Mouse (Mus musculus) adrenal gland, postnatal 0 days (tissue): ENCODE results near the gene Gm11437. TPM values are rescaled to one million over a fixed set of nuclear protein-coding genes. Genes with fewer than 3 reads are reported as not detected.

Source experiments
- polyA plus RNA-seq: library from polyadenylated mRNA; unstranded; fragments of >200 nt; fragmentation: Nextera tagmentation; extraction: Ambion mirVana; gene quantifications from 2 replicates; pipeline ENCODE4 v1.2.1, GENCODE M21; 2015

Gene Gm11437
- not detected in 2 replicates for polyA plus RNA-seq

GRCm38 (mm10) chr11:84167046-84167526, at the start of gene Gm11437:
TSS of gene Gm11437 (minus strand) at chr11:84167476.

GRCm38 (mm10) chr11:84128943-84129798, 38.1 kb downstream of the Gm11437 start, which contains the start of the genes Tada2a and Acaca:
TSS of gene Tada2a (minus strand) at chr11:84129600.
TSS of gene Acaca (plus strand) at chr11:84129672.

Other genes with a start within 250 kb of the Gm11437 start
- gene Ddx52, start 225.4 kb downstream of the Gm11437 start, polyA plus RNA-seq = 29.7 and 36.6 TPM in 2 replicates
- 7.4 and 8.8 TPM in 2 replicates for gene Synrg, start 203.0 kb downstream of the Gm11437 start, polyA plus RNA-seq
- gene Dusp14, start 98.2 kb downstream of the Gm11437 start, polyA plus RNA-seq = 6.4 and 8.0 TPM in 2 replicates
- gene Tada2a, start 37.9 kb downstream of the Gm11437 start, polyA plus RNA-seq = 9.7 and 18.0 TPM in 2 replicates
- 6.0 and 8.7 TPM in 2 replicates for gene Acaca, start 37.8 kb downstream of the Gm11437 start, polyA plus RNA-seq